Mouse (Mus musculus): ENCODE measurements at regions not wholly inside any gene's neighbourhood (a gene's known extent, or its start where the extent isn't known, plus 50 kb on each side); places are given as distances from the start of the nearest gene placed in this dataset.

- TF ChIP-seq POLR2A (IDR thresholded peaks at IDR 0.05; ENCODE audit: low read depth, low read length) (no peak), CTCF (IDR thresholded peaks at IDR 0.05; ENCODE audit: extremely low read depth, insufficient read length, insufficient replicate concordance, low read depth, low read length) (no peak)
These were observed 78.8 kb upstream of the Mgme1 start for GRCm38 (mm10) chr2:144191707-144192106.

Measured in small intestine, adult 2 months (tissue).